10 mouse cellular contexts compared by ENCODE assay signal in genomic region chr1:41271111-41271730, GRCm38 (mm10).
DNase-seq lines count a peak whose midpoint lies in the region; ATAC-seq and TF ChIP-seq lines count a peak whose summit lies in the region.
"Had no signal": no experiment of that assay in that cellular context is flagged by ENCODE, and none has a peak within 500 bp of the region (broad histone marks: within the 10 kb centered on the region; RNA-seq: fewer than 3 reads in every experiment).

No protein-coding gene starts in this region.

- no peak overlapping the region for H3K4me2 ChIP-seq in kidney, embryonic 15.5 days
- H3K4me2 ChIP-seq: limb, embryonic 12.5 days had no signal

- no peaks in the 10 kb centered on the region for H3K9me3 ChIP-seq in kidney, embryonic 15.5 days (replicated peaks)
- no peaks in the 10 kb centered on the region for H3K9me3 ChIP-seq in embryonic facial prominence, embryonic 10.5 days
- no peaks in the 10 kb centered on the region for H3K9me3 ChIP-seq in limb, embryonic 10.5 days (replicated peaks)
- H3K9me3 ChIP-seq: limb, embryonic 12.5 days had no signal

- no peaks in the 10 kb centered on the region for H3K4me1 ChIP-seq in kidney, adult 2 months (ENCODE audit: control insufficient read depth, insufficient read depth, low read length)
- H3K4me1 ChIP-seq in kidney, embryonic 15.5 days: peaks cover 9% of the 10 kb centered on the region; the same call in 1 of the 2 replicates
- peaks cover 48% of the 10 kb centered on the region for H3K4me1 ChIP-seq in embryonic facial prominence, embryonic 10.5 days
- peaks cover 56% of the 10 kb centered on the region for H3K4me1 ChIP-seq in limb, embryonic 10.5 days

- WGBS in kidney, adult 2 months: 21% methylated on average over 4 of the region's 4 CpGs
- 18% methylated on average over 4 of the region's 4 CpGs for WGBS in kidney, embryonic 15.5 days
- WGBS in embryonic facial prominence, embryonic 10.5 days: 19% methylated on average over 4 of the region's 4 CpGs
- WGBS in limb, embryonic 10.5 days: 17% methylated on average over 4 of the region's 4 CpGs

- no peak for DNase-seq in kidney, adult 2 months
- peak; percentile 31 for DNase-seq in Muller cell, postnatal 12 days (ENCODE audit: inconsistent ontology term)
- peak; percentile 19 for DNase-seq in embryonic facial prominence, embryonic 10.5 days (ENCODE audit: low spot score)
- no peak for DNase-seq in limb, embryonic 10.5 days (ENCODE audit: low spot score)
- DNase-seq in gastrocnemius, postnatal 10 days: no peak
- no peak for DNase-seq in heart, adult 9 months (ENCODE audit: low spot score in 2 of 2)
- DNase-seq in cerebellum, adult 9-10 months: no peak

- no peak overlapping the region for H3K27ac ChIP-seq in kidney, adult 2 months (ENCODE audit: insufficient read depth, low read depth, low read length)
- H3K27ac ChIP-seq in kidney, embryonic 15.5 days: no peak overlapping the region
- no peak overlapping the region; the same call in 1 of the 2 replicates for H3K27ac ChIP-seq in embryonic facial prominence, embryonic 10.5 days (replicated peaks)
- H3K27ac ChIP-seq in limb, embryonic 10.5 days: 0 out of 2 replicates have a peak overlapping the region, but pooled peaks have one; percentile 9
- H3K27ac ChIP-seq: limb, embryonic 12.5 days had no signal

- no peak overlapping the region for H3K9ac ChIP-seq in kidney, embryonic 15.5 days
- H3K9ac ChIP-seq: limb, embryonic 12.5 days had no signal

- TF ChIP-seq CTCF in kidney, adult 2 months (conservative IDR thresholded peaks at IDR 0.05; ENCODE audit: insufficient read depth, insufficient read length, low read depth, low read length): 0 out of 2 replicates have a peak, but pooled peaks have one; percentile 5

- no peak for ATAC-seq in kidney, embryonic 15.5 days (replicated peaks; ENCODE audit: low FRiP score)

- no peak for TF ChIP-seq POLR2A in kidney, adult 2 months (IDR thresholded peaks at IDR 0.05; ENCODE audit: low read depth, low read length)

- H3K36me3 ChIP-seq in kidney, adult 2 months (ENCODE audit: control insufficient read depth, insufficient read depth, low read length): no peaks in the 10 kb centered on the region
- no peaks in the 10 kb centered on the region for H3K36me3 ChIP-seq in kidney, embryonic 15.5 days
- no peaks in the 10 kb centered on the region for H3K36me3 ChIP-seq in embryonic facial prominence, embryonic 10.5 days (replicated peaks)
- H3K36me3 ChIP-seq in limb, embryonic 10.5 days: no peaks in the 10 kb centered on the region
- H3K36me3 ChIP-seq: limb, embryonic 12.5 days had no signal

- H3K4me3 ChIP-seq in kidney, adult 2 months (ENCODE audit: insufficient read depth, low read depth, low read length): no peak overlapping the region
- no peak overlapping the region for H3K4me3 ChIP-seq in kidney, embryonic 15.5 days (replicated peaks)
- no peak overlapping the region for H3K4me3 ChIP-seq in embryonic facial prominence, embryonic 10.5 days
- H3K4me3 ChIP-seq in limb, embryonic 10.5 days: no peak overlapping the region
- H3K4me3 ChIP-seq: limb, embryonic 12.5 days had no signal

- no peaks in the 10 kb centered on the region; the same call in 1 of the 2 replicates for H3K27me3 ChIP-seq in kidney, adult 2 months (replicated peaks; ENCODE audit: control insufficient read depth, insufficient read depth, low read length)
- H3K27me3 ChIP-seq in kidney, embryonic 15.5 days: peaks cover 5% of the 10 kb centered on the region; the same call in 1 of the 2 replicates
- peaks cover 20% of the 10 kb centered on the region for H3K27me3 ChIP-seq in embryonic facial prominence, embryonic 10.5 days (replicated peaks; ENCODE audit: low read depth, poor library complexity, severe bottlenecking)
- H3K27me3 ChIP-seq in limb, embryonic 10.5 days (ENCODE audit: low read depth, poor library complexity, severe bottlenecking): no peaks in the 10 kb centered on the region
- H3K27me3 ChIP-seq: CH12.LX had no signal

Comparison
In these comparisons a context has a peak if more than half of its experiments do, and no peak if none do; other contexts are left out.
1. DNase-seq: peak in Muller cell, postnatal 12 days (single experiment) and embryonic facial prominence, embryonic 10.5 days (single experiment); none in kidney, adult 2 months (single experiment), limb, embryonic 10.5 days (single experiment), gastrocnemius, postnatal 10 days (single experiment), heart, adult 9 months (0 of 2) and cerebellum, adult 9-10 months (single experiment).